Comparison of ENCODE assay signal across 8 mouse cellular contexts in the genomic region with DNA sequence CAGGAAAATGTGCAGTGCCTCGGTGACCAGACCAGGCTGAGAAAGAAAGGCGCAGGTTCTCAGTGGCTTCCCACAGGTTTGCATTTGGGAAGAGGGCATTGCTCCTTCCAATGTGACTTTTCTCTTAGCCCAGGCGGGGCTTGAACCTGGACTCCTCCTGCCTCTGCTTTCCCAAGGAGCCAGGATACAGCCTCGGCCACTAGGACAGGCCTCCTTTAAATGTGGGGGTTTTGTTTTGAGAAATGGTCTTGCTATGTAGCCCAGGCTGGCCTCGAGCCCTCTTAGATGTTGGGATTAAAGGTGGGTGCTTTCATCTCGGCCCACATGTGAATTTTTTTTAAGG. TPM values are rescaled to one million over a fixed set of nuclear protein-coding genes. Genes with fewer than 3 reads are reported as not detected.
DNase-seq lines count a peak whose midpoint lies in the region; ATAC-seq and TF ChIP-seq lines count a peak whose summit lies in the region.

No protein-coding gene starts in this region.

- no peak for ATAC-seq in kidney, postnatal 0 days (replicated peaks; ENCODE audit: low FRiP score, low read depth)
- peak; percentile 16; the same call in 1 of the 2 replicates for ATAC-seq in embryonic facial prominence, embryonic 11.5 days (replicated peaks; ENCODE audit: insufficient number of reproducible peaks, low FRiP score, low TSS enrichment, low read depth)
- no peak for ATAC-seq in hindbrain, embryonic 16.5 days
- no peak; the same call in 1 of the 2 replicates for ATAC-seq in midbrain, embryonic 16.5 days

- 4% methylated on average over 6 of the region's 6 CpGs for whole genome bisulfite sequencing in kidney, postnatal 0 days
- WGBS in embryonic facial prominence, embryonic 11.5 days = 4% methylated on average over 6 of the region's 6 CpGs
- WGBS in hindbrain, embryonic 16.5 days = 9% methylated on average over 6 of the region's 6 CpGs
- WGBS in midbrain, embryonic 16.5 days = 6% methylated on average over 6 of the region's 6 CpGs

- peak overlapping the region; percentile 90 for H3K9ac ChIP-seq in kidney, postnatal 0 days (ENCODE audit: low read depth, low read length)
- peak overlapping the region; percentile 85 for H3K9ac ChIP-seq in embryonic facial prominence, embryonic 11.5 days (replicated peaks; ENCODE audit: low read length)
- H3K9ac ChIP-seq in hindbrain, embryonic 16.5 days (ENCODE audit: low read depth, low read length) = peak overlapping the region; percentile 97
- peak overlapping the region; percentile 97 for H3K9ac ChIP-seq in midbrain, embryonic 16.5 days (ENCODE audit: low read depth, low read length)

- peak overlapping the region; percentile 88 for H3K4me3 ChIP-seq in kidney, postnatal 0 days (replicated peaks; ENCODE audit: low read depth, low read length)
- H3K4me3 ChIP-seq in embryonic facial prominence, embryonic 11.5 days (ENCODE audit: low read depth, low read length) = peak overlapping the region; percentile 78
- peak overlapping the region; percentile 96 for H3K4me3 ChIP-seq in hindbrain, embryonic 16.5 days (ENCODE audit: low read length)
- peak overlapping the region; percentile 96 for H3K4me3 ChIP-seq in midbrain, embryonic 16.5 days (ENCODE audit: low read depth, low read length)

- no peak for DNase-seq in kidney, postnatal 0 days (ENCODE audit: low spot score)
- no peak for DNase-seq in kidney, adult 11 months
- no peak for DNase-seq in embryonic facial prominence, embryonic 11.5 days (ENCODE audit: low spot score)
- no peak for DNase-seq in frontal cortex, postnatal 14 days (ENCODE audit: low spot score in 2 of 2)
- no peak for DNase-seq in T-cell, adult 2 months (ENCODE audit: low spot score)
- DNase-seq in cerebellum, postnatal 4 days (ENCODE audit: low spot score in 2 of 2) = no peak

- no peaks in the 10 kb centered on the region for H3K9me3 ChIP-seq in kidney, postnatal 0 days (replicated peaks; ENCODE audit: low read length)
- H3K9me3 ChIP-seq in embryonic facial prominence, embryonic 11.5 days (replicated peaks; ENCODE audit: control insufficient read depth, low read length) = no peaks in the 10 kb centered on the region
- H3K9me3 ChIP-seq in hindbrain, embryonic 16.5 days (ENCODE audit: control insufficient read depth, low read length) = no peaks in the 10 kb centered on the region
- H3K9me3 ChIP-seq in midbrain, embryonic 16.5 days (replicated peaks; ENCODE audit: control insufficient read depth, low read length, poor library complexity, severe bottlenecking) = no peaks in the 10 kb centered on the region

- H3K27me3 ChIP-seq in kidney, postnatal 0 days (ENCODE audit: insufficient read depth, low read length) = no peaks in the 10 kb centered on the region
- H3K27me3 ChIP-seq in embryonic facial prominence, embryonic 11.5 days (ENCODE audit: control insufficient read depth, insufficient read depth, low read length) = no peaks in the 10 kb centered on the region
- H3K27me3 ChIP-seq in hindbrain, embryonic 16.5 days (replicated peaks; ENCODE audit: control insufficient read depth, insufficient read depth, low read length) = no peaks in the 10 kb centered on the region
- no peaks in the 10 kb centered on the region for H3K27me3 ChIP-seq in midbrain, embryonic 16.5 days (ENCODE audit: control insufficient read depth, insufficient read depth, low read depth, low read length)

- H3K27ac ChIP-seq in kidney, postnatal 0 days = peak overlapping the region; percentile 95
- peak overlapping the region; percentile 70; the same call in 1 of the 2 replicates for H3K27ac ChIP-seq in embryonic facial prominence, embryonic 11.5 days (replicated peaks; ENCODE audit: low read depth, low read length)
- peak overlapping the region; percentile 93 for H3K27ac ChIP-seq in hindbrain, embryonic 16.5 days (ENCODE audit: low read depth, low read length)
- peak overlapping the region; percentile 87 for H3K27ac ChIP-seq in midbrain, embryonic 16.5 days (ENCODE audit: low read length)

- no peak for TF ChIP-seq CTCF in kidney, postnatal 0 days (IDR thresholded peaks at IDR 0.05; ENCODE audit: low read depth)

- peaks cover 18% of the 10 kb centered on the region for H3K36me3 ChIP-seq in kidney, postnatal 0 days (ENCODE audit: insufficient read depth, low read length)
- no peaks in the 10 kb centered on the region; the same call in 1 of the 2 replicates for H3K36me3 ChIP-seq in embryonic facial prominence, embryonic 11.5 days (replicated peaks; ENCODE audit: control insufficient read depth, insufficient read depth, low read depth, low read length)
- H3K36me3 ChIP-seq in hindbrain, embryonic 16.5 days (ENCODE audit: control insufficient read depth, insufficient read depth, low read length) = peaks cover 10% of the 10 kb centered on the region
- H3K36me3 ChIP-seq in midbrain, embryonic 16.5 days (ENCODE audit: control insufficient read depth, insufficient read depth, low read length) = peaks cover 6% of the 10 kb centered on the region; the same call in 1 of the 2 replicates

- peak overlapping the region; percentile 57 for H3K4me2 ChIP-seq in kidney, postnatal 0 days (ENCODE audit: low read length)
- peak overlapping the region; percentile 48 for H3K4me2 ChIP-seq in embryonic facial prominence, embryonic 11.5 days (ENCODE audit: low read depth, low read length)
- H3K4me2 ChIP-seq in hindbrain, embryonic 16.5 days (ENCODE audit: low read length) = peak overlapping the region; percentile 79
- H3K4me2 ChIP-seq in midbrain, embryonic 16.5 days (ENCODE audit: low read length) = peak overlapping the region; percentile 84

- H3K4me1 ChIP-seq in kidney, postnatal 0 days (replicated peaks; ENCODE audit: insufficient read depth, low read length) = peaks cover 8% of the 10 kb centered on the region; the same call in 1 of the 2 replicates
- H3K4me1 ChIP-seq in embryonic facial prominence, embryonic 11.5 days (ENCODE audit: control insufficient read depth, insufficient read depth, low read length) = no peaks in the 10 kb centered on the region
- H3K4me1 ChIP-seq in hindbrain, embryonic 16.5 days (ENCODE audit: control insufficient read depth, insufficient read depth, low read depth, low read length) = peaks cover 11% of the 10 kb centered on the region
- H3K4me1 ChIP-seq in midbrain, embryonic 16.5 days (ENCODE audit: control insufficient read depth, insufficient read depth, low read length) = peaks cover 16% of the 10 kb centered on the region

RNA-seq across cellular contexts. Expression of a gene that starts 0.5 kb away (rescaled TPM):
- 46.8 and 50.6 TPM in 2 replicates for polyA plus RNA-seq in kidney, postnatal 0 days (2015; fragmentation: Nextera tagmentation; extraction: Ambion mirVana)
- polyA plus RNA-seq in embryonic facial prominence, embryonic 11.5 days (2014; fragmentation: Nextera tagmentation; extraction: Ambion mirVana) = 80.0 and 85.7 TPM in 2 replicates
- 19.4 and 23.9 TPM in 2 replicates for polyA plus RNA-seq in hindbrain, embryonic 16.5 days (2015; fragmentation: Nextera tagmentation; extraction: Ambion mirVana)
- polyA plus RNA-seq in midbrain, embryonic 16.5 days (2015; fragmentation: Nextera tagmentation; extraction: Ambion mirVana) = 19.2 and 20.8 TPM in 2 replicates

RNA-seq across cellular contexts. Expression of a gene that starts 0.7 kb away (rescaled TPM):
- 21.6 and 25.8 TPM in 2 replicates for polyA plus RNA-seq in kidney, postnatal 0 days (2015; fragmentation: Nextera tagmentation; extraction: Ambion mirVana)
- 58.7 and 59.7 TPM in 2 replicates for polyA plus RNA-seq in embryonic facial prominence, embryonic 11.5 days (2014; fragmentation: Nextera tagmentation; extraction: Ambion mirVana)
- polyA plus RNA-seq in hindbrain, embryonic 16.5 days (2015; fragmentation: Nextera tagmentation; extraction: Ambion mirVana) = 33.4 and 34.3 TPM in 2 replicates
- polyA plus RNA-seq in midbrain, embryonic 16.5 days (2015; fragmentation: Nextera tagmentation; extraction: Ambion mirVana) = 34.7 and 37.1 TPM in 2 replicates

RNA-seq across cellular contexts. Expression of a gene that starts 22.6 kb away (rescaled TPM):
- polyA plus RNA-seq in kidney, postnatal 0 days (2015; fragmentation: Nextera tagmentation; extraction: Ambion mirVana) = 231 and 242 TPM in 2 replicates
- 142 and 144 TPM in 2 replicates for polyA plus RNA-seq in embryonic facial prominence, embryonic 11.5 days (2014; fragmentation: Nextera tagmentation; extraction: Ambion mirVana)
- 55.8 and 64.3 TPM in 2 replicates for polyA plus RNA-seq in hindbrain, embryonic 16.5 days (2015; fragmentation: Nextera tagmentation; extraction: Ambion mirVana)
- polyA plus RNA-seq in midbrain, embryonic 16.5 days (2015; fragmentation: Nextera tagmentation; extraction: Ambion mirVana) = 44.0 and 50.0 TPM in 2 replicates
